Mouse (Mus musculus): ENCODE data around the gene Uchl5.

Uchl5 gene

DNA sequence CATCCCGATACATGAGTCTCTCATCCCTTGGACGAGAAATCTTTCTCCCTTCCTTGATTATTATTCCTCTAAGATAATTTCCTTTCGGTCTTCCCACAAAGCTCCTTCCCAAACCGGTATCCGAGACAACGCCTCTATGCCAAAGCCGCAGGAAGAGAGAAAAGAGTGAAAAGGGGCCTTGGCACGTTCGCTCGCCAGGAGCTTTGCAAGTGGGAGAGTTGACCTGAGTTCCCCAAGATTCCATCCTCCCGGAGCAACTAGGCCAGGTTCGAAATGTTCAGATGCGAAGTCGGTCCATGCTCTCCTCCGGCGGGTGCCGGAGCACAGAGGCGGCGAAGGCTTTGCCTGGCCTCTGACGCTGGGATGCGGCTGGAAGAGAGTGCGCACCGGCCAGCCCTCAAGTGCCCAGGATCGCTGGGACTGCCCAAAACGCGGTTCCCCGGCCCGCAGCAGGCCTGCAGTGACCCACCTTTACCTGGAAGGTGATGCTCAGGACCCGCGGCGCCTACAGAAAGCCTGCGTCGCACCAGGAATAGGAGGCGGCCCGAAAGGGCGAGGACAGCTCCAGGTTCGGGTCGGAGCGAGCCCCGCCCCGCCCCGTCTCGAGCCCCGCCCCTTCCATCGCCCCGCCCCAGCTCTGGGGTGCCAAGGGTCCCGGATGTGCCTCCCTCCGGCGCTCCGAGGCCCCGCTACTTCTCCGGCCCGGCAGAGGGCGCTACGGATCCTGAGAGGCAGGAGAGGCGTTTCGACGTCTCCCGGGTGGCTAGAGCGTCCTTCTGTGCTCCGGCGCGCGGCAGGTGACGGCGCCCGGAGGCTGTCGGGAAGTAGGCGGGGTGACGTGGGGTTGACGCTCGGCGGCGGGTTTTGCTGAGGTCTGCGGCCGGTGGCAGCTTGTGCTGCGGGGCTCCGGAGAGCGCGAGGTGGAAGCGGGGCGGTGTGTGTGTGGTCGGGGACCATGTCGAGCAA, at the start of gene Uchl5, which contains the start of gene Trove2:
TSS of gene Uchl5 (plus strand) at position 827 of the 966 bp plus-strand sequence.
TSS of gene Trove2 (minus strand) at position 623 of the 966 bp plus-strand sequence.
- in situ Hi-C loops (cut with MboI, MseI): no loop called here

DNA sequence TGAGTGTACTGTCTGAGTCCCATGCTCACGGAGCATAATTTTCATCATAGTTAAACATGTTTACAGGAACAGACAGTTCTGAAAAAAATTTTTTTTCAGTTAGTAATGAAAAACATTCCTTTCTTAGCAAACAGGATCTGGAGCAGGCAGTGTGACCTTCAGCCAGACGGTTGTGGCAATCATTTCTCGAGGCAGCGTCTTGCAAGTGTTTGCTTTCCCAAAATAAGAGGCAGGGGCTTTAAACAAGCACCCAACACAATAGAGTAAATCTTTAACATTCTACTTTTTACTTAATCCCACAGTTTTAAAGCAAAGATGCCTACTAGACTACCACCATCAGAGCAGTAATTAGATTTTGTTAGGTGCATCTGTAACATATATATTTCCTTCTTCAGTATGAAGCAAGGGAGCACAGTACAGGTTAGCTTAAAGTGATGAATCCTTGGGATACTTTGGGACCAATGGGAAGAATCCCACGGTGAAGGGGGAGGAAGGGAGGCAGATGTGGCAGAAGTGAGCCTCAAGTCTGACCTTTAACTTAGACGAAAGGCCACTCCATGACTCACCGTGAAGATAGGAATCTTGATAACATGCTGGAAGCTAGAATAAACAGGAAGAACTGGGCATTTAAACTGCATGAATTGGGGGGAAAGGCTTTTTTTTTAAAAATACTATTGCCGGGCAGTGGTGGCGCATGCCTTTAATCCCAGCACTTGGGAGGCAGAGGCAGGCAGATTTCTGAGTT, 49.2 kb upstream of the Uchl5 start:
- in situ Hi-C loops (cut with MboI, MseI): no loop called here

- in situ Hi-C loops (cut with MboI, MseI): no loop called here
These were observed 46.2 kb upstream of the Uchl5 start for GRCm38 (mm10) chr1:143730899-143731298.

GRCm38 (mm10) chr1:143731691-143732090, 45.4 kb upstream of the Uchl5 start:
- in situ Hi-C loops (cut with MboI, MseI): no loop called here

GRCm38 (mm10) chr1:143733914-143734410, 43.1 kb upstream of the Uchl5 start:
- in situ Hi-C loops (cut with MboI, MseI): no loop called here

- in situ Hi-C loops (cut with MboI, MseI): loop anchor here (5.0 kb wide), 2 partner anchors 37 to 202 kb away; partner anchors contain the start of gene Cdc73 (in 1 of the 2)
These were observed 38.3 kb upstream of the Uchl5 start for GRCm38 (mm10) chr1:143738811-143739210.

GRCm38 (mm10) chr1:143739361-143740350, 37.4 kb upstream of the Uchl5 start:
- in situ Hi-C loops (cut with MboI, MseI): loop anchor here (5.0 to 10.0 kb wide), 3 partner anchors 37 to 1595 kb away; partner anchors contain the start of gene Cdc73 (in 1 of the 2)

GRCm38 (mm10) chr1:143740581-143740980, 36.5 kb upstream of the Uchl5 start:
- in situ Hi-C loops (cut with MboI, MseI): loop anchor here in 1 of 2 experiments (10.0 kb wide), 1 partner anchor 1594 kb away; no protein-coding TSS in a partner anchor

GRCm38 (mm10) chr1:143741331-143741730, 35.7 kb upstream of the Uchl5 start:
- in situ Hi-C loops (cut with MboI, MseI): loop anchor here in 1 of 2 experiments (10.0 kb wide), 1 partner anchor 1593 kb away; no protein-coding TSS in a partner anchor

DNA sequence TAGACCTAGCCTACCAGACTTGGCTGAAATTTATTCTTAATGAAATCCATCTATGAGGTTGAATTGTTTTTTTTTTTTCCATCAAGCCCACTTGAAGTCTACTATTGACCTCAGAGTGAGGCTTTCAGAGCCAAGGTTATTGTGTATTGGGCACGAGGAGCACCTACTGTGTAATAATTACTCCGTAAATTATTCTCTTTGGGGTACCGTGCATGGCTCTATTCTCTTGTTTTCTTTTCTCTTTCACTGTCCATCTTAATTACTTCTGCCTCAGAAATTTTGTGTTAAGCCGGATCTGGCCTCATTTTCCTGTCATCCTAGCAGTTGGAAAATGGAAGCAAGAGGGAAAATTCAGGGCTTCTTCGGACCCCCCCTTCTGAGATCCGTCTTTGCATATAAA, 34.9 kb upstream of the Uchl5 start:
- in situ Hi-C loops (cut with MboI, MseI): loop anchor here in 1 of 2 experiments (10.0 kb wide), 1 partner anchor 1593 kb away; no protein-coding TSS in a partner anchor

DNA sequence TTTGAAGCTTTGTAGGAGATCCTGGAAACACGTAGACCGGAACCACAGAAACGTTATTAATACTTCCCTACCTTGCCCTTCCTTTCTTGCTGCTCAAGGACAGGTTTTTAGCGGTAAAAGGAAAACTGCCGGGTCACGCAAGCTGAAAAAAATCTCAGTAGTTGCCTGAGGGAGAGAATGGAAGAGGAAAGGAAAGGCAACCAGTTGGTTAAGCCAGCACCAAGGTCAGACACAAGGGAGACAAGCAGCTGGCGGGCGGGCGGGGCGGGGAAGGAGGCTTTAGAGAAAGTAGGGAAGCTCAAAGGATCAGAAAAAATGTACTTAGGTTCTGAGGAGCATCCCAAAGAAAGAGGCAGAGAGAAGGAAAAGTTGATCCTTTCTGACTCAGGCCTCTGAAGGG, 31.2 kb upstream of the Uchl5 start:
- in situ Hi-C loops (cut with MboI, MseI): loop anchor here in 1 of 2 experiments (10.0 kb wide), 1 partner anchor 1589 kb away; no protein-coding TSS in a partner anchor

GRCm38 (mm10) chr1:143762159-143762558, 14.9 kb upstream of the Uchl5 start:
- in situ Hi-C loops (cut with MboI, MseI): no loop called here

- in situ Hi-C loops (cut with MboI, MseI): no loop called here
These were observed 12.6 kb upstream of the Uchl5 start for GRCm38 (mm10) chr1:143764443-143764842.

DNA sequence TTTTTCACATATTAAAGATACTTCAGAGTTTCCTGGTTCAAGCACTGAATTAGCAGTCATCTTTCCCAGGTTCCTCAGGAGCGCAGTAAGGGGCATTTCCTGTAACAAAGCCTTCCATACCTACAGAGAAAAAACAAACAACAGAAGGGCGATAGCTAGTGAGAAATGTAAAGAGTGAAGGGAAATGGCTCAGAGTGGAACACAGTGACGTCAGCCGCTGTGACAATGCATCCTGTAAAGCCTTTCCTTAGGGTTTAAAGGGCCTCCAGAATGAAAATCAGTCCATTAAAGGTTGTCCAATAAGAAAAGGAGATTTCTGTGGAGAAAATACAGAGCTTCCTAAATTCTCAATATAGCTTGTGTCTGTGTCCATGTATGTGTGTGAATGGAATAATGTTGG, 11.3 kb upstream of the Uchl5 start:
- in situ Hi-C loops (cut with MboI, MseI): no loop called here

DNA sequence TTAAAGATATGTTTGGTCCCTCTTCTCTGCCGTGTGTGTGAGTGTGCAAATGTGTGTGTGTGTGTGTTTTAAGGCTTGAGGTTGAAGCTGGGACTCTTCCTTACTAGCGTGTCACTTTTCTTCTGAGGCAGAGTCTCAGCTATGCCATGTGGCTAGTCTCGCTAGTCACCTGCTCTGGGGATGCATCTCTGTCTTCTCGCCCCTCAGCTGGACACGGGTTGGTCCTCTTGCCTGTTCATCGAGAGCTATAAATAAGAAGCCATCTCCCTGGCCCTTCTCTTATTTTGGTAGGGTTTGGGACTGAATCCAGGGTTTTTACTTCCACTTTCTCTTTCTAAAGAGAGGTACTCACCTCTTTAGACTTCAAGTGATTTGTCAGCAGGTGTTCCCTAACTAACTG, 10.8 kb upstream of the Uchl5 start:
- in situ Hi-C loops (cut with MboI, MseI): no loop called here

- in situ Hi-C loops (cut with MboI, MseI): loop anchor here in 1 of 2 experiments (5.0 kb wide), 1 partner anchor 63 kb away; no protein-coding TSS in a partner anchor
These were observed 6.5 kb upstream of the Uchl5 start for GRCm38 (mm10) chr1:143770444-143771109.

GRCm38 (mm10) chr1:143773082-143773481, 4.0 kb upstream of the Uchl5 start:
- in situ Hi-C loops (cut with MboI, MseI): loop anchor here in 1 of 2 experiments (5.0 kb wide), 1 partner anchor 66 kb away; no protein-coding TSS in a partner anchor

GRCm38 (mm10) chr1:143773909-143774308, 3.2 kb upstream of the Uchl5 start:
- in situ Hi-C loops (cut with MboI, MseI): loop anchor here in 1 of 2 experiments (5.0 kb wide), 1 partner anchor 67 kb away; no protein-coding TSS in a partner anchor

GRCm38 (mm10) chr1:143777558-143778218, 616 bp downstream of the Uchl5 start:
- in situ Hi-C loops (cut with MboI, MseI): no loop called here

Measured in T-helper 17 cell (primary cell).